Mouse (Mus musculus): ENCODE measurements around the gene Gm13271.

The Gm13271 gene

GRCm38 (mm10) chr4:88754818-88755340, at the start of gene Gm13271:
Gene Gm13271 (plus strand): TSS chr4:88754868.
- 85% methylated on average over 15 of the region's 15 CpGs for WGBS

GRCm38 (mm10) chr4:88705924-88706323, 48.7 kb upstream of the Gm13271 start:
- WGBS = 48% methylated on average over 3 of the region's 3 CpGs

GRCm38 (mm10) chr4:88707128-88707826, 47.4 kb upstream of the Gm13271 start:
- WGBS = 93% methylated on average over 1 of the region's 1 CpGs

GRCm38 (mm10) chr4:88714281-88714680, 40.4 kb upstream of the Gm13271 start:
- WGBS = 76% methylated on average over 1 of the region's 1 CpGs

GRCm38 (mm10) chr4:88718715-88719114, 36.0 kb upstream of the Gm13271 start:
- WGBS = 0% methylated on average over 1 of the region's 1 CpGs

GRCm38 (mm10) chr4:88721791-88722721, 32.6 kb upstream of the Gm13271 start, which contains the start of the genes Gm26566 and Klhl9:
Gene Gm26566 (plus strand): TSS chr4:88721805.
Gene Klhl9 (minus strand): TSS chr4:88722465.
- under 1% methylated on average over 82 of the region's 82 CpGs for WGBS

- 75% methylated on average over 8 of the region's 8 CpGs for WGBS
These were observed 31.1 kb upstream of the Gm13271 start for GRCm38 (mm10) chr4:88723497-88724090.

- 76% methylated on average over 6 of the region's 6 CpGs for whole genome bisulfite sequencing
These were observed 27.9 kb upstream of the Gm13271 start for GRCm38 (mm10) chr4:88726727-88727126.

GRCm38 (mm10) chr4:88727324-88727723, 27.3 kb upstream of the Gm13271 start:
- WGBS = 11% methylated on average over 1 of the region's 1 CpGs

- 6% methylated on average over 2 of the region's 2 CpGs for WGBS
These were observed 16.2 kb upstream of the Gm13271 start for GRCm38 (mm10) chr4:88738480-88738879.

GRCm38 (mm10) chr4:88739036-88739435, 15.6 kb upstream of the Gm13271 start:
- 87% methylated on average over 6 of the region's 6 CpGs for WGBS

GRCm38 (mm10) chr4:88741426-88741825, 13.2 kb upstream of the Gm13271 start:
- 91% methylated on average over 4 of the region's 4 CpGs for WGBS

GRCm38 (mm10) chr4:88742771-88743371, 11.8 kb upstream of the Gm13271 start:
- WGBS = 70% methylated on average over 7 of the region's 7 CpGs

- 56% methylated on average over 3 of the region's 3 CpGs for WGBS
These were observed 10.5 kb upstream of the Gm13271 start for GRCm38 (mm10) chr4:88744207-88744606.

- WGBS = 81% methylated on average over 6 of the region's 6 CpGs
These were observed 4.7 kb upstream of the Gm13271 start for GRCm38 (mm10) chr4:88749926-88750325.

GRCm38 (mm10) chr4:88756581-88757513, 2.2 kb downstream of the Gm13271 start:
- 12% methylated on average over 29 of the region's 31 CpGs for WGBS

- WGBS = under 1% methylated on average over 21 of the region's 21 CpGs
These were observed 3.0 kb downstream of the Gm13271 start for GRCm38 (mm10) chr4:88757628-88758031.

- WGBS = 90% methylated on average over 9 of the region's 9 CpGs
These were observed 4.1 kb downstream of the Gm13271 start for GRCm38 (mm10) chr4:88758751-88759150.

GRCm38 (mm10) chr4:88759610-88760268, 5.1 kb downstream of the Gm13271 start, which contains the start of gene Gm13283:
Gene Gm13283 (plus strand): TSS chr4:88760119.
- 41% methylated on average over 9 of the region's 14 CpGs for WGBS

- 0% methylated on average over 27 of the region's 28 CpGs for WGBS
These were observed 5.8 kb downstream of the Gm13271 start for GRCm38 (mm10) chr4:88760431-88760830.

All from cerebral cortex, adult 2 months (tissue).